Mouse (Mus musculus) intestine, postnatal 0 days (tissue): ENCODE measurements around the gene Grip2. TPM values are rescaled to one million over a fixed set of nuclear protein-coding genes. Genes with fewer than 3 reads are reported as not detected.

Experiments used
- ATAC-seq: fragments of 200-750 bp; cut with Nextera tagmentation; 2 replicates; pipeline ENCODE4 v1.8.0; 2017; ENCODE audit warnings: mild to moderate bottlenecking, moderate TSS enrichment, moderate library complexity
- H3K27ac ChIP-seq: fragments of 300-500 bp; sonication (generic); 2 replicates; pipeline ENCODE4 v1.5.1; 2014; ENCODE audit warnings: mild to moderate bottlenecking, low read depth, low read length, moderate library complexity
- H3K27me3 ChIP-seq: fragments of 300-500 bp; sonication (generic); replicated peaks from 2 replicates; pipeline ENCODE4 v1.6.1; 2014; ENCODE audit warnings: low read length, mixed read lengths; ENCODE audit not compliant: control insufficient read depth, insufficient read depth
- H3K36me3 ChIP-seq: fragments of 300-500 bp; sonication (generic); 2 replicates; pipeline ENCODE4 v1.6.1; 2014; ENCODE audit warnings: mild to moderate bottlenecking, moderate library complexity; ENCODE audit not compliant: control insufficient read depth, insufficient read depth
- H3K4me1 ChIP-seq: fragments of 300-500 bp; sonication (generic); replicated peaks from 2 replicates; pipeline ENCODE4 v1.6.1; 2014; ENCODE audit warnings: antibody characterized with exemption, low read length, mixed read lengths; ENCODE audit not compliant: control insufficient read depth, insufficient read depth
- H3K4me2 ChIP-seq: fragments of 300-500 bp; sonication (generic); replicated peaks from 2 replicates; pipeline ENCODE4 v1.6.1; 2014; ENCODE audit warnings: low read depth, mild to moderate bottlenecking, moderate library complexity
- H3K4me3 ChIP-seq: fragments of 300-500 bp; sonication (generic); 2 replicates; pipeline ENCODE4 v1.5.1; 2014; ENCODE audit warnings: low read depth, low read length
- H3K9ac ChIP-seq: fragments of 300-500 bp; sonication (generic); 2 replicates; pipeline ENCODE4 v1.6.1; 2014; ENCODE audit warnings: mild to moderate bottlenecking, low read depth, low read length
- H3K9me3 ChIP-seq: fragments of 300-500 bp; sonication (generic); 2 replicates; pipeline ENCODE4 v1.6.1; 2016; ENCODE audit warnings: mixed run types; ENCODE audit not compliant: control insufficient read depth
- CTCF ChIP-seq: sonication (generic); IDR thresholded peaks from 2 replicates; pipeline ENCODE4 v1.5.1; 2016; ENCODE audit warnings: low read depth, mild to moderate bottlenecking, control low read depth, antibody characterized with exemption, moderate library complexity
- WGBS: fragments of 180-500 bp; shearing (Covaris S2); extraction: QIAGEN DNeasy Blood & Tissue Kit; methylation state at CpG from one replicate; pipeline ENCODE4 v1.1.7; 2014; 5-methylcytosine and 5-hydroxymethylcytosine counted together
- polyA plus RNA-seq: library from polyadenylated mRNA; unstranded; fragments of >200 nt; fragmentation: Nextera tagmentation; extraction: Ambion mirVana; gene quantifications from 2 replicates; pipeline ENCODE4 v1.2.1, GENCODE M21; 2015

Grip2 gene
- 0.22 and 0.27 TPM in 2 replicates for polyA plus RNA-seq

DNA sequence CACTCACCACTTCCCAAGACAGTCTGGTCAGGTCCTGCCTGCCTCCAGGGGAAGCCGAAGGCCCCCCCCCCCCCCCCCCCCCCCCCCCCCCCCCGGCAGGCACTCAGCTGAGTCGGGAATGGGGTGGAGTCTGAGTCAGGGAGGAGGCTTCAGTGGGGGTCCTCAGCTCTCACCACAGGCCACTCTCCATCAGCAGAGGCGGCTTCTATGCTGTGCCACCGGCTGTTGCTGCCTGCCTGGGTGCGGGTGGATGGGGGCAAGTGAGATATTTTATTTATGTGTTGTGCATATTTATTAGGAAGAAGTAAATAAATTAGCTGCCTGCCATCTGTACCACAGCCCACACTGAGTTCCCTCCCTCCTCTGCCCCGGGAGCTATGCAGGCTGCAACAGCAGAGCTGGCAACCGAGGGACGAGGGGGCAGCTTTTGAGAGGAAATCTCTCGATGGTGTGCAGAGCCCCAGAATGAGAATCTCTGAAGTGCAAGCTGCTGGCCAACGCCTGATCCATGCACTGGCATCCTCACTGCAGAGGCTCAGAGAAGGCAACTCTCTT is at the start of gene Grip2:
Grip2 (minus strand) TSS at position 235 of the 555 bp plus-strand sequence.
- WGBS = 72% methylated on average over 8 of the region's 11 CpGs
- no peak within 1 kb of the TSS for H3K4me3 ChIP-seq
- no peaks in the 10 kb centered on the region for H3K36me3 ChIP-seq
- H3K9me3 ChIP-seq = no peaks in the 10 kb centered on the region
- H3K27ac ChIP-seq = no peak within 1 kb of the TSS
- H3K9ac ChIP-seq = no peak within 1 kb of the TSS
- no peak for TF ChIP-seq CTCF
- H3K27me3 ChIP-seq = 0 out of 2 replicates have a peak, but pooled peaks cover 4% of the 10 kb centered on the region
- H3K4me2 ChIP-seq = no peak within 1 kb of the TSS
- ATAC-seq = no peak
- no peaks in the 10 kb centered on the region for H3K4me1 ChIP-seq

DNA sequence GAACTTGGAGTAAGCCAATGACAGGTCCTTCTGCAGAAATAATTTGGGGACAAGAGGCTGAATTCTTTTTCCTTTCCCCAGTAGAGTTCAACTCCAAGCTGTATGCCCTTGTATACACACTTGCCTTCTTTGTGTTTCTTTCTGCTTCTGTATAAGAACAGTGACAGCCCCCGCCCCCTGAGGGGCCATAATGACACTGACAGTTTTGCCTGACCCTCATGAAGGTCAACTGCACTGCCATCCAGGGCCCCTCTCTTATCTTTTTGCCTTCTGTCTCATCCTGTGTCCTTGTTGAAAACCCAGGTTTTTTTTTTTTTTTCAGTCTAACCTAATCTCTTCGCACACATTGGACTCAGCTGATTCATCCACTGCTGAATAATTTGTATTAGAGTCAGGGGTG is 45.7 kb upstream of the Grip2 start:
- Histone ChIP-seq H3K27ac (no peak overlapping the region), H3K9ac (no peak overlapping the region), H3K27me3 (no peaks in the 10 kb centered on the region), H3K36me3 (no peaks in the 10 kb centered on the region), H3K4me3 (no peak overlapping the region), H3K4me2 (no peak overlapping the region), H3K4me1 (no peaks in the 10 kb centered on the region), H3K9me3 (no peaks in the 10 kb centered on the region)
- no peak for ATAC-seq
- 47% methylated on average over 2 of the region's 2 CpGs for WGBS
- TF ChIP-seq CTCF = no peak

- Histone ChIP-seq H3K9ac (no peak overlapping the region), H3K4me2 (no peak overlapping the region), H3K4me1 (no peaks in the 10 kb centered on the region), H3K27me3 (no peaks in the 10 kb centered on the region), H3K9me3 (no peaks in the 10 kb centered on the region), H3K27ac (no peak overlapping the region), H3K4me3 (no peak overlapping the region), H3K36me3 (no peaks in the 10 kb centered on the region)
- TF ChIP-seq CTCF = no peak
- ATAC-seq = no peak
- WGBS = 89% methylated on average over 5 of the region's 5 CpGs
These were observed 41.0 kb upstream of the Grip2 start for GRCm38 (mm10) chr6:91868091-91868490.

DNA sequence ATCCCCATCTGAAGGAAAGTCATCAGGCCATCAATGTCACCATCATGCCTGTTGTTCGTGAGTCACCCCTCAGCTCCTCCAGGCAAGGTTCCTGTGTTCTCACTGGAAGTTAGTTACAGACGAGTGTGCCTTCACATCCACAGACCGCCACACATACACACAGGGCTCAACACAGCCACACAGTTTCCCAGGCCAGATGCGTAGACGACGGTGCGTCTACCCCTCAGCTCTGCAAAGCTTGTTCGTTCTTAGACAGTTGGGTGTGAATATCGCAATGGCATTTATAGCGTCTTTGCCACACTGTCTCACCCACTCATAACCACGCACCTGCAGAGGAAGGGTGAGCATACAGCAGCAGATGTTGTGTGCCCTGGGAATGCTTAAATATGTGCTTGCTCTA is 38.6 kb upstream of the Grip2 start:
- Histone ChIP-seq H3K9me3 (no peaks in the 10 kb centered on the region), H3K4me3 (no peak overlapping the region), H3K27me3 (no peaks in the 10 kb centered on the region), H3K36me3 (no peaks in the 10 kb centered on the region), H3K4me2 (no peak overlapping the region), H3K9ac (no peak overlapping the region), H3K27ac (no peak overlapping the region), H3K4me1 (no peaks in the 10 kb centered on the region)
- TF ChIP-seq CTCF = no peak
- 82% methylated on average over 11 of the region's 11 CpGs for WGBS
- no peak for ATAC-seq

GRCm38 (mm10) chr6:91864595-91864994 is 37.5 kb upstream of the Grip2 start:
- Histone ChIP-seq H3K27ac (no peak overlapping the region), H3K27me3 (no peaks in the 10 kb centered on the region), H3K4me3 (no peak overlapping the region), H3K9me3 (no peaks in the 10 kb centered on the region), H3K4me1 (no peaks in the 10 kb centered on the region), H3K36me3 (no peaks in the 10 kb centered on the region), H3K9ac (no peak overlapping the region), H3K4me2 (no peak overlapping the region)
- ATAC-seq = no peak
- TF ChIP-seq CTCF = no peak
- WGBS = 73% methylated on average over 5 of the region's 5 CpGs

DNA sequence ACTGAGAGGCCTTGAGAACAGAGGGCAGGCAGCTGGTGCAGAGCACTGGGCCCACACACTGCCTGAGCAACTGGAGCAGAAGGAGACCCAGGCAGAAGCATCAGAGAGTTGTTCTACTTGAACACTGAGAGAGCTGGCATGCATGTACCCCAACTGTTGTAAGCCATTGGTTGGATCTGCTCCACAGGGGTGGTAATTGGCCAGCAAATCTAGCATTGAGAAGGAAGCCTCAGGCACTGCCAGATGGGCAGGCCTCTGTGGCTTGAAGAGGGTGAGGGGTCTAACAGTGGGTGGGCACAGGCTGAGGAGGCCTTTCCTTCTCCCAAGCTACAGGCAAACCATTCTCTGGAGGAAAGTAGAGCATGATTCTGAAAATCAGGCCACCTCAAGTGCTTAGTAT is 35.8 kb upstream of the Grip2 start:
- H3K4me3 ChIP-seq = no peak overlapping the region
- H3K4me2 ChIP-seq = no peak overlapping the region
- TF ChIP-seq CTCF = no peak
- H3K27me3 ChIP-seq = no peaks in the 10 kb centered on the region
- no peak overlapping the region for H3K9ac ChIP-seq
- H3K27ac ChIP-seq = no peak overlapping the region
- no peaks in the 10 kb centered on the region for H3K36me3 ChIP-seq
- no peak for ATAC-seq
- no peaks in the 10 kb centered on the region for H3K4me1 ChIP-seq
- H3K9me3 ChIP-seq = no peaks in the 10 kb centered on the region

GRCm38 (mm10) chr6:91858339-91858738 is 31.3 kb upstream of the Grip2 start:
- no peaks in the 10 kb centered on the region for H3K4me1 ChIP-seq
- TF ChIP-seq CTCF = no peak
- ATAC-seq = no peak
- no peaks in the 10 kb centered on the region for H3K9me3 ChIP-seq
- WGBS = 62% methylated on average over 5 of the region's 5 CpGs
- no peaks in the 10 kb centered on the region for H3K36me3 ChIP-seq
- H3K4me3 ChIP-seq = no peak overlapping the region
- H3K4me2 ChIP-seq = no peak overlapping the region
- no peak overlapping the region for H3K27ac ChIP-seq
- H3K9ac ChIP-seq = no peak overlapping the region
- peaks cover 3% of the 10 kb centered on the region; the same call in 1 of the 2 replicates for H3K27me3 ChIP-seq
